Mouse (Mus musculus) kidney, adult 2 months (tissue): ENCODE results near the gene Ndufb10. TPM values are rescaled to one million over a fixed set of nuclear protein-coding genes. Genes with fewer than 3 reads are reported as not detected.

Experiments
- DNase-seq: peaks from one replicate; pipeline ENCODE4 v3.0.0; 2021
- H3K27ac ChIP-seq: fragments of 200-500 bp; 2 replicates; pipeline ENCODE4 v1.5.1; 2012; ENCODE audit warnings: low read depth, low read length, control low read depth, inconsistent platforms; ENCODE audit not compliant: insufficient read depth
- H3K27me3 ChIP-seq: fragments of 200-500 bp; replicated peaks from 2 replicates; pipeline ENCODE4 v1.6.1; 2012; ENCODE audit warnings: mild to moderate bottlenecking, moderate library complexity, low read length, inconsistent platforms; ENCODE audit not compliant: control insufficient read depth, insufficient read depth
- H3K36me3 ChIP-seq: fragments of 200-500 bp; 2 replicates; pipeline ENCODE4 v1.6.1; 2012; ENCODE audit warnings: mild to moderate bottlenecking, moderate library complexity, low read length, inconsistent platforms; ENCODE audit not compliant: control insufficient read depth, insufficient read depth
- H3K4me1 ChIP-seq: fragments of 200-500 bp; 2 replicates; pipeline ENCODE4 v1.6.1; 2011; ENCODE audit warnings: low read length; ENCODE audit not compliant: control insufficient read depth, insufficient read depth
- H3K4me3 ChIP-seq: fragments of 200-500 bp; 2 replicates; pipeline ENCODE4 v1.5.1; 2011; ENCODE audit warnings: mild to moderate bottlenecking, low read depth, low read length, control low read depth; ENCODE audit not compliant: insufficient read depth
- CTCF ChIP-seq: fragments of 200-500 bp; conservative IDR thresholded peaks from 2 replicates; pipeline ENCODE4 v1.5.1; 2011; ENCODE audit warnings: low read depth, mild to moderate bottlenecking, control low read depth, low read length, moderate library complexity, mixed read lengths; ENCODE audit not compliant: insufficient read depth, insufficient read length
- POLR2A ChIP-seq: fragments of 200-500 bp; IDR thresholded peaks from one replicate; pipeline ENCODE4 v1.6.1; 2011; ENCODE audit warnings: low read depth, low read length, control low read depth
- WGBS: fragments of 180-500 bp; shearing (Covaris S2); methylation state at CpG from one replicate; pipeline ENCODE4 v1.1.7; 2018; 5-methylcytosine and 5-hydroxymethylcytosine counted together
- polyA plus RNA-seq: library from polyadenylated mRNA; depleted of rRNA; stranded (reverse); fragments of >200 nt; gene quantifications from 2 replicates; pipeline ENCODE4 v1.2.3, GENCODE M21; 2012

The Ndufb10 gene
- polyA plus RNA-seq, 1 experiment, result 656 TPM

DNA sequence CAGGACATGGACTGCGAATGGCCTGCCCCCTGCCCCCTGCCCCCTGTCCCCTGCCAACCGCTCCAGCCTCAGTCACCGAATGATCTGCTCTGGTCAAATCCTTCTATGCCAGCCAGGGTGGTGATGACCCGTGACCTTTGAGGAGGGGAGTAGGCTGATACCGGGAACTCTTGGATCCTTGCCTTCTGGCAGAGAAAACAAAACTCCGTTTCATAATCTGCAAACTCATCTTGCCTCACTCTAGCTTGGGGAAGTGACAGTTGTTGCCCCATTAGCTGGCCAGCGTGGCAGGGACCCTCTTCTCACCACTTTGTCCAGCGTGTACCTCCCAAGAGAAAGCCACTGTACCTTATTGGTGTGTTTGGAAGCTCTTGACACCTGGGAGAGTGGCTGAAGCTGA, 18.0 kb upstream of the Ndufb10 start:
- Histone ChIP-seq H3K27ac (no peak overlapping the region), H3K27me3 (no peaks in the 10 kb centered on the region), H3K36me3 (no peaks in the 10 kb centered on the region), H3K4me3 (no peak overlapping the region), H3K4me1 (0 out of 2 replicates have a peak, but pooled peaks cover 6% of the 10 kb centered on the region)
- TF ChIP-seq CTCF (no peak), POLR2A (no peak)
- WGBS, result 38% methylated on average over 8 of the region's 8 CpGs
- DNase-seq, result peak; percentile 68

DNA sequence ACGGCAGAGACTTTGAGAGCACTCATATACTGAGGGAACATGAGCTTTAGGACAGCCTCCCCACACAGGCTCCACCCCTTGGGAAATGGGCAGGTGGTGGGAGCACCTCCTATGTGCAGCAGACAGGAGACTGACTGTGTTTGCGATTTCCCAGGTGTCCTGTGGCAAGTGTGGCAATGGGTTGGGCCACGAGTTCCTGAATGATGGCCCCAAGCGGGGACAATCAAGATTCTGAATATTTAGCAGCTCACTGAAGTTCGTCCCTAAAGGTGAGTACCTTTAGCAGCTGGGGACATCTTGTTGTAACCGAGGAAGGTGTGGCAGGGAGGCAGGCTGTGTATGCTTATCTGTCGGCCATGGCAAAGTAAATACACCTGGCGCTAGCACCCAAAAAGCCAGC, 15.6 kb upstream of the Ndufb10 start:
- H3K27ac ChIP-seq, result no peak overlapping the region
- DNase-seq, result no peak
- H3K27me3 ChIP-seq, result no peaks in the 10 kb centered on the region
- no peaks in the 10 kb centered on the region for H3K36me3 ChIP-seq
- H3K4me3 ChIP-seq, result no peak overlapping the region
- peaks cover 9% of the 10 kb centered on the region; the same call in 1 of the 2 replicates for H3K4me1 ChIP-seq
- WGBS, result 87% methylated on average over 8 of the region's 8 CpGs
- TF ChIP-seq CTCF (no peak), POLR2A (no peak)

DNA sequence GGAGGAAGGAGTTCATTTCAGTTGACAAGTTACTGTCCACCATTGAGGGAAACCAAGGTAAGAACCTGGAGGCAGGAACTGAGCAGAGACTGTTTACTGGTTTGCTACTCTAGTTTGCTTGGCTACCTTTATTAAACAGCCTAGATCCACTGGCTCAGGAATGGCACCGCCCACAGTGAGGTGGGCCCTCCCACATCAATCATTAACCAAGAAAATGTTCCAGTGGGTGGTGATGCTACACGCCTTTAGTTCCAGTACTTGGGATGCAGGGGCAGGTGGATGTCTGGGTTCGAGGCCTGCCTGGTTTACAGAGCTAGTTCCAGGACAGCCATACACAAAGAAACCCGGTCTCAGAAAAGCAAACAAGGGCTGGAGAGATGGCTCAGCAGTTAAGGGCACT, 14.0 kb upstream of the Ndufb10 start:
- WGBS, result 51% methylated on average over 4 of the region's 4 CpGs
- peak; percentile 91 for DNase-seq
- H3K27me3 ChIP-seq, result no peaks in the 10 kb centered on the region

DNA sequence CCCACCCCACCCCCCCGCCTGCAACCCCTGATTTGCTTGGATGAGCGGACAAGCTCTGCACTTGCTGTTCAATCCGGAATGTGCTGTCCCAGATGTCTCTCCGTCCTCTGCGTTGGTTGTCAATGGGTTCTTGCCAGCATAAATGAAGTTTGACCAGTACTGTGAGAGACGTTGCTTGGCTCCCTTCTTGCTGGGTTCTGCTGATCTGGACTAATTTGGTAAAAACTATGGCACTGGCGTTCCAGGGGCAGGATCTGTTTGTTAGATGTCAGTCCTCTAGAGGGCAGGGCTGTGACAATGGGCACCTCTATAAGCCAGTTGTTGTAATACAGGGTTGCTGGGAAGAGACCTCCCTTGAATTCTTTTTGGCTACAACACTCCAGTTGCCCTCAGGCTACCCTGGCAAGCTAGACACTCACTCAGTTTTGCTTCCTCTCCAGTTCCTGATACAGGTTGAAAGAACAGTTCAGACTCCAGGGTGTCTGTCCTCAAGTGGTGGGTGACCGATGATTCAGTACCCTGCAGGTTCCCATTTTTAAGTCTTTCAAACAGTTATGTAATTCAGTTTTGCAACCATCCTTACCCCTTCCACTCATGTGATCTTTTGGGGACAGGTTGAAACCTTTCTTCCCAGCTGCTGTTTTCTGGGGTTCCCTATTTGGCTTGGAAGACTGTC, 13.0 kb upstream of the Ndufb10 start:
- Histone ChIP-seq H3K4me1 (peaks cover 17% of the 10 kb centered on the region), H3K4me3 (peak overlapping the region; percentile 75), H3K27ac (peak overlapping the region; percentile 37), H3K36me3 (no peaks in the 10 kb centered on the region), H3K27me3 (no peaks in the 10 kb centered on the region)
- 15% methylated on average over 8 of the region's 8 CpGs for WGBS
- TF ChIP-seq POLR2A, result no peak
- TF ChIP-seq CTCF, result peak; percentile 44
- peak; percentile 82 for DNase-seq

More for the DNA sequence above, 14.0 kb upstream of the Ndufb10 start:
- H3K36me3 ChIP-seq, result no peaks in the 10 kb centered on the region
- H3K27ac ChIP-seq, result peak overlapping the region; percentile 37
- peaks cover 9% of the 10 kb centered on the region; the same call in 1 of the 2 replicates for H3K4me1 ChIP-seq
- no peak overlapping the region for H3K4me3 ChIP-seq
- TF ChIP-seq CTCF, result no peak
- no peak for TF ChIP-seq POLR2A

DNA sequence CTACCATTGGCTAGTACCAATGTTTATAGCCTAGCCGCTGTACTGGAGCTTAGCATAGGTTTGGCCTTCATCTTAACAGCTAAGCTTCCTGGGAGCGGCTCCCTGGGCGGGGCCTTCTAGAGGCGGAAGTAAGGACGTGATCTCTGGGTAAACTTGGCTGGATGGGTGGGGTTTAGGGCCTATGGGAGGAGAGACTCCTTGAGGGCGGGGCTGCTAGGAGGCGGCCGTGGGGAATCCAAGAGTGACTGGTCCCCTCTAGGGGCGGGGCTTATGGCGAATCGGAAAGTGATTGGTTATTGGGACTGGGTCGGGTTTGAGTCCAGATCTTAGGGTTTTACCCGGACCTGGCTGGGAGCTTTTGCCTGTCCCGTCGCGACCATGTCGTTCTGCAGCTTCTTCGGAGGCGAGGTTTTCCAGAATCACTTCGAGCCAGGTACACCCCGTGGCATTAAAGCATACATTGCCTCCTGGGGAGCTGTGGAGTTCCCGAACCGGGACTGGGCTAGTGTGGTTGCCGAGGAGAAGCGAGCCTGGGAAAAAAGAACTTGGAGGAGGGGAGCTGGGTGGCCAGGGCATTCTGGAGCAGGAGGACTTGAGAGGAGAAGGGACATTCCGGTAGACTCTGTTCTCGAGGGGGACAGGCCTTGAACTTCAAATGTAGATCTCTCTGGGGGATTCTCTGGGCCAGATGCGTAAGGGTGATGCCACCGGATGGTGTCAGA, 12.2 kb upstream of the Ndufb10 start, which contains the start of gene Msrb1:
Gene Msrb1, plus strand, starts transcription at position 313 of the 722 bp plus-strand sequence.
- DNase-seq, result peak; percentile 99
- H3K36me3 ChIP-seq, result no peaks in the 10 kb centered on the region
- H3K4me3 ChIP-seq, result peak within 1 kb of the TSS; percentile 75
- TF ChIP-seq CTCF, result no peak
- TF ChIP-seq POLR2A, result peak; percentile 96
- peaks cover 24% of the 10 kb centered on the region for H3K4me1 ChIP-seq
- 1% methylated on average over 29 of the region's 29 CpGs for WGBS
- H3K27me3 ChIP-seq, result no peaks in the 10 kb centered on the region
- peak within 1 kb of the TSS; percentile 80 for H3K27ac ChIP-seq

DNA sequence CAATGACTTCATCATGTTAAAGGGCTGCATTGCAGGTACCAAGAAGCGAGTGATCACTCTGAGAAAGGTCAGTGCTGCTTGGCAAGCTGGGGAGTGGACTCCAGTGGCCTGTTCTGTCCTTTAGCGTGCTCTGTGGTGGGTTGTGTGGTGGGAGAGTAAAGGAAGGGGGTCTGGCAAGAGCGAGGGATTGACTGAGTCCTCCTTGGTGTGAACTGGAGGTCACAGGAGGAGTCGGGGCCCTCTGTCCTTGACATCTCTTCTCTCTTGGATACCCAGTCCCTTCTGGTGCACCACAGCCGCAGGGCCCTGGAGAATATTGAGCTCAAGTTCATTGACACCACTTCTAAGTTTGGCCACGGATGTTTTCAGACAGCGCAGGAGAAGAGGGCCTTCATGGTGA, 11.2 kb upstream of the Ndufb10 start:
- Histone ChIP-seq H3K4me1 (peaks cover 24% of the 10 kb centered on the region), H3K36me3 (no peaks in the 10 kb centered on the region), H3K27me3 (no peaks in the 10 kb centered on the region), H3K4me3 (no peak overlapping the region), H3K27ac (no peak overlapping the region)
- DNase-seq, result no peak
- 91% methylated on average over 7 of the region's 7 CpGs for WGBS
- TF ChIP-seq POLR2A (no peak), CTCF (no peak)

DNA sequence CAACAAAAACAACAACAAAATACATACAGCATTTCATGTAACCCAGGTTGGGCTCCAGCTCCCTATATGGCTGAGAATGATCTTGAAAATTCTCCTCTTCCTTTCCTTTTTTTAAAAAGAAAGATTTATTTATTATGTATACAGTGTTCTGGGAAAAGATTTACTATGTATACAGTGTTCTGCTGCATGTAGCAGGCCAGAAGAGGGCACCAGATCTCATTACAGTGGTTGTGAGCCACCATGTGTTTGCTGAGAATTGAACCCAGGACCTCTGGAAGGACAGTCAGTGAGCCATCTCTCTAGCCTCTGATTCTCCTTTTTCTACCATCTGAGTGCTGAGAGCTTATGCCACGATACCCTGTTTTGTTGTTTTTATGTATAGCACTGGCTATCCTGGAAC, 10.2 kb upstream of the Ndufb10 start:
- Histone ChIP-seq H3K36me3 (no peaks in the 10 kb centered on the region), H3K27ac (no peak overlapping the region), H3K4me3 (no peak overlapping the region), H3K27me3 (no peaks in the 10 kb centered on the region), H3K4me1 (peaks cover 24% of the 10 kb centered on the region)
- no peak for DNase-seq
- no peak for TF ChIP-seq CTCF
- TF ChIP-seq POLR2A, result no peak
- WGBS, result 90% methylated on average over 1 of the region's 1 CpGs
